Mouse (Mus musculus) myocyte (in vitro differentiated cells): ENCODE measurements around the gene Rdh12.

Experiments used
- E2F4 ChIP-seq: IDR thresholded peaks from one replicate; pipeline ENCODE4 v1.6.1; 2011; ENCODE audit warnings: mild to moderate bottlenecking, control low read depth, moderate library complexity; ENCODE audit not compliant: insufficient read depth
- MAX ChIP-seq: IDR thresholded peaks from one replicate; pipeline ENCODE4 v1.6.1; 2011; ENCODE audit warnings: low read depth, mild to moderate bottlenecking, control low read depth
- MYOD1 ChIP-seq, 3 experiments: IDR thresholded peaks; one replicate each; pipeline ENCODE4 v1.6.1; 2011; ENCODE audit warnings: control low read depth in 2 of 3, low read depth in 2 of 3, mild to moderate bottlenecking in 2 of 3, moderate library complexity in 1 of 3; ENCODE audit not compliant: insufficient read length in 2 of 3, control insufficient read depth in 1 of 3
- MYOG ChIP-seq, 3 experiments: IDR thresholded peaks; one replicate each; pipeline ENCODE4 v1.6.1; 2011; ENCODE audit warnings: control low read depth in 2 of 3, low read depth in 2 of 3, mild to moderate bottlenecking in 2 of 3; ENCODE audit not compliant: insufficient read length in 2 of 3, control insufficient read depth in 1 of 3, insufficient read depth in 1 of 3
- POLR2A ChIP-seq: IDR thresholded peaks from one replicate; pipeline ENCODE4 v1.6.1; 2011; ENCODE audit warnings: low read depth, mild to moderate bottlenecking, control low read depth, moderate library complexity; ENCODE audit not compliant: insufficient read length
- POLR2AphosphoS2 ChIP-seq: IDR thresholded peaks from one replicate; pipeline ENCODE4 v1.6.1; 2011; ENCODE audit warnings: low read depth, control low read depth; ENCODE audit not compliant: insufficient read length
- USF1 ChIP-seq: IDR thresholded peaks from one replicate; pipeline ENCODE4 v1.6.1; 2011; ENCODE audit warnings: low read depth, mild to moderate bottlenecking, control low read depth, moderate library complexity

GRCm38 (mm10) chr12:79170421-79170820 is 38.3 kb upstream of the Rdh12 start:
- TF ChIP-seq MYOG (IDR thresholded peaks at IDR 0.05; ENCODE audit: control insufficient read depth in 1 of 3, insufficient read depth in 1 of 3, insufficient read length in 2 of 3, low read depth in 2 of 3) (no peak), POLR2A (no peak), MYOD1 (IDR thresholded peaks at IDR 0.05; ENCODE audit: control insufficient read depth in 1 of 3, insufficient read length in 2 of 3, low read depth in 2 of 3) (no peak), MAX (no peak), POLR2AphosphoS2 (no peak), USF1 (no peak), E2F4 (no peak)
